Mouse (Mus musculus) neural tube, embryonic 11.5 days (tissue): Measurements from ENCODE around the gene a. TPM values are rescaled to one million over a fixed set of nuclear protein-coding genes. Genes with fewer than 3 reads are reported as not detected.
"Not testable (repeated sequence)": the region's sequence is repeated elsewhere in the genome, so short reads cannot be mapped to it uniquely, and the experiment has no call there.

Experiments
- ATAC-seq: fragments of 200-750 bp; cut with Nextera tagmentation; 2 replicates; pipeline ENCODE4 v1.8.0; 2017; ENCODE audit warnings: moderate number of reproducible peaks, mild to moderate bottlenecking, moderate TSS enrichment, moderate library complexity; ENCODE audit not compliant: insufficient read depth, low FRiP score, low TSS enrichment
- DNase-seq: peaks from one replicate; pipeline ENCODE4 v3.0.0-alpha.2; 2015; ENCODE audit warnings: low spot score
- H3K27ac ChIP-seq: fragments of 300-500 bp; sonication (generic); 2 replicates; pipeline ENCODE4 v1.5.1; 2014; ENCODE audit warnings: low read depth, mild to moderate bottlenecking, low read length
- H3K27me3 ChIP-seq: fragments of 300-500 bp; sonication (generic); 2 replicates; pipeline ENCODE4 v1.6.1; 2014; ENCODE audit warnings: mild to moderate bottlenecking, low read length, mixed read lengths; ENCODE audit not compliant: control insufficient read depth, insufficient read depth
- H3K36me3 ChIP-seq: fragments of 300-500 bp; sonication (generic); 2 replicates; pipeline ENCODE4 v1.6.1; 2014; ENCODE audit warnings: mild to moderate bottlenecking, low read length, moderate library complexity, mixed read lengths; ENCODE audit not compliant: control insufficient read depth, insufficient read depth
- H3K4me1 ChIP-seq: fragments of 300-500 bp; sonication (generic); 2 replicates; pipeline ENCODE4 v1.6.1; 2014; ENCODE audit warnings: low read length, mixed read lengths; ENCODE audit not compliant: control insufficient read depth, insufficient read depth
- H3K4me2 ChIP-seq: fragments of 300-500 bp; sonication (generic); 2 replicates; pipeline ENCODE4 v1.6.1; 2014; ENCODE audit warnings: low read depth, mild to moderate bottlenecking, moderate library complexity
- H3K4me3 ChIP-seq: fragments of 300-500 bp; sonication (generic); 2 replicates; pipeline ENCODE4 v1.5.1; 2014; ENCODE audit warnings: low read depth, low read length
- H3K9ac ChIP-seq: fragments of 300-500 bp; sonication (generic); 2 replicates; pipeline ENCODE4 v1.6.1; 2014; ENCODE audit warnings: mild to moderate bottlenecking, low read length
- H3K9me3 ChIP-seq: fragments of 300-500 bp; sonication (generic); 2 replicates; pipeline ENCODE4 v1.6.1; 2016; ENCODE audit warnings: low read length; ENCODE audit not compliant: control insufficient read depth
- whole genome bisulfite sequencing: fragments of 180-500 bp; shearing (Covaris S2); extraction: QIAGEN DNeasy Blood & Tissue Kit; methylation state at CpG from one replicate; pipeline ENCODE4 v1.1.7; 2014; 5-methylcytosine and 5-hydroxymethylcytosine counted together
- polyA plus RNA-seq: library from polyadenylated mRNA; unstranded; fragments of >200 nt; fragmentation: Nextera tagmentation; extraction: Ambion mirVana; gene quantifications from 2 replicates; pipeline ENCODE4 v1.2.1, GENCODE M21; 2014

a gene
- polyA plus RNA-seq, 1 experiment from 2014 or later = 1.2 TPM

GRCm38 (mm10) chr2:154992083-154992482 is 200.9 kb downstream of the a start:
- WGBS = 88% methylated on average over 5 of the region's 5 CpGs
- H3K36me3 ChIP-seq = no peaks in the 10 kb centered on the region
- H3K4me1 ChIP-seq = no peaks in the 10 kb centered on the region
- H3K27me3 ChIP-seq = no peaks in the 10 kb centered on the region
- no peak overlapping the region for H3K4me3 ChIP-seq
- no peaks in the 10 kb centered on the region for H3K9me3 ChIP-seq
- H3K27ac ChIP-seq = no peak overlapping the region
- no peak overlapping the region for H3K9ac ChIP-seq
- ATAC-seq = no peak
- no peak for DNase-seq
- H3K4me2 ChIP-seq = no peak overlapping the region

GRCm38 (mm10) chr2:155005491-155005890 is 214.3 kb downstream of the a start:
- 89% methylated on average over 11 of the region's 11 CpGs for WGBS
- Histone ChIP-seq H3K4me3 (no peak overlapping the region), H3K4me1 (no peaks in the 10 kb centered on the region), H3K27me3 (no peaks in the 10 kb centered on the region), H3K9me3 (no peaks in the 10 kb centered on the region), H3K36me3 (no peaks in the 10 kb centered on the region), H3K27ac (no peak overlapping the region), H3K9ac (no peak overlapping the region), H3K4me2 (no peak overlapping the region)
- no peak for DNase-seq
- ATAC-seq = no peak

DNA sequence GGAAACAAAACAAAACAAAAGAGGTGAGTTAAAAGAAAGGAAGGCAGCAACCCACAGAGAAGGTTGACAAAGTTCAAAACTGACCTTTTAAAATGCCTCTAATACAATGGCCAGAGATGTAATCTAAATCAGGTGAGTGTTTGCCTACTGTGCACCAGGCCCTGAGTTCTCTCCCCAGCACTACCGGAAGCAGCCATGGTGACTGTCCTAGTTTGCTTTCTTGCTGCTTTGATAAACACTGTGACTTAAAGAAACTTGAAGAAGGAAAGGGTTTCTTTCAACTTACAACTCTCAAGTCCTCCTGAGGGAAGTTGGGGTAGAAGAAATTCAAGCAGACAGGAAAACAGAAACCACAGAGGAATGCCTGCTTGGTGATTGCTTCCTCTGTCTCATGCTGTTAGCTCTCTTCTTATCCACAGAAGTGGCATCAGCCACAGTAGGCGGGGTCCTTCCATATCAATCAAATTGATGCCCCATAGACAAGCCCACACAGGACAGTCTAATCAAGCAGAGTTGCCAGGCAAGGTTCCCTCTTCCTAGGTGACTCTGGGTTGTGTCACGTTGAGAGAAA is 220.0 kb downstream of the a start:
- no peaks in the 10 kb centered on the region for H3K27me3 ChIP-seq
- ATAC-seq = no peak
- no peaks in the 10 kb centered on the region for H3K4me1 ChIP-seq
- no peaks in the 10 kb centered on the region for H3K36me3 ChIP-seq
- no peak for DNase-seq
- H3K4me2 ChIP-seq = no peak overlapping the region
- no peaks in the 10 kb centered on the region for H3K9me3 ChIP-seq
- WGBS = 55% methylated on average over 3 of the region's 3 CpGs
- no peak overlapping the region for H3K9ac ChIP-seq
- H3K4me3 ChIP-seq = no peak overlapping the region
- no peak overlapping the region for H3K27ac ChIP-seq

DNA sequence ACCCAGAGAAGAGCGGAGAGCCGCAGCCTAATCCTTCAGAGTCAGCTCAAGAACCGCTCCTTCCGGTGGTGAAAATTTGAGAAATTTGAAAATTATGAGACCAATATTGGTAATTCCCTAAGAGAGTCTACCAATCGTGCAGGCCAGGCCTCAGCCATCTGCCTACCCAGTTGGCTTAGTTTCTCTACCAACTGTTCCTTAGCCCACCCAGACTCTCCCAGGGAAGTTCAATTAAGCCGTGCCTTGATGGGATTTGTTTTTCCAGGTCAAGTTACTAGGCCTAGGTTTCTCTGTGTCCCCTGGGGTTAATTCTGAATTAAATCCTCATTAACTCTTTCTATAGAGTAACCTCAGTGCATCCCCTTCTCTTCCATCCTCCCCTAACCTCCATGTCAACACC is 221.8 kb downstream of the a start:
- no peaks in the 10 kb centered on the region for H3K36me3 ChIP-seq
- H3K9ac ChIP-seq = no peak overlapping the region
- no peaks in the 10 kb centered on the region for H3K4me1 ChIP-seq
- H3K27me3 ChIP-seq = no peaks in the 10 kb centered on the region
- no peak overlapping the region for H3K4me2 ChIP-seq
- DNase-seq = no peak
- H3K27ac ChIP-seq = no peak overlapping the region
- H3K4me3 ChIP-seq = no peak overlapping the region
- H3K9me3 ChIP-seq = no peaks in the 10 kb centered on the region
- 74% methylated on average over 6 of the region's 6 CpGs for WGBS
- no peak for ATAC-seq

- H3K27me3 ChIP-seq, H3K27ac ChIP-seq, ATAC-seq, DNase-seq, H3K36me3 ChIP-seq, H3K9ac ChIP-seq, H3K4me2 ChIP-seq, H3K4me3 ChIP-seq, H3K9me3 ChIP-seq, H3K4me1 ChIP-seq: not testable (repeated sequence)
- WGBS = 27% methylated on average over 6 of the region's 9 CpGs
Measured at GRCm38 (mm10) chr2:155016751-155017150, 225.5 kb downstream of the a start.

- Histone ChIP-seq H3K9ac (peak within 1 kb of the TSS; percentile 60), H3K27ac (peak within 1 kb of the TSS; percentile 58), H3K4me2 (peak within 1 kb of the TSS; percentile 79), H3K4me3 (peak within 1 kb of the TSS; percentile 37)
- not testable (repeated sequence) for H3K9me3 ChIP-seq, H3K4me1 ChIP-seq, DNase-seq, H3K36me3 ChIP-seq, ATAC-seq, H3K27me3 ChIP-seq
- 2% methylated on average over 23 of the region's 26 CpGs for WGBS
Measured at GRCm38 (mm10) chr2:155018251-155018755, 227.1 kb downstream of the a start, which contains the start of gene Gm14226. Gene Gm14226 (plus strand): TSS chr2:155018266.

DNA sequence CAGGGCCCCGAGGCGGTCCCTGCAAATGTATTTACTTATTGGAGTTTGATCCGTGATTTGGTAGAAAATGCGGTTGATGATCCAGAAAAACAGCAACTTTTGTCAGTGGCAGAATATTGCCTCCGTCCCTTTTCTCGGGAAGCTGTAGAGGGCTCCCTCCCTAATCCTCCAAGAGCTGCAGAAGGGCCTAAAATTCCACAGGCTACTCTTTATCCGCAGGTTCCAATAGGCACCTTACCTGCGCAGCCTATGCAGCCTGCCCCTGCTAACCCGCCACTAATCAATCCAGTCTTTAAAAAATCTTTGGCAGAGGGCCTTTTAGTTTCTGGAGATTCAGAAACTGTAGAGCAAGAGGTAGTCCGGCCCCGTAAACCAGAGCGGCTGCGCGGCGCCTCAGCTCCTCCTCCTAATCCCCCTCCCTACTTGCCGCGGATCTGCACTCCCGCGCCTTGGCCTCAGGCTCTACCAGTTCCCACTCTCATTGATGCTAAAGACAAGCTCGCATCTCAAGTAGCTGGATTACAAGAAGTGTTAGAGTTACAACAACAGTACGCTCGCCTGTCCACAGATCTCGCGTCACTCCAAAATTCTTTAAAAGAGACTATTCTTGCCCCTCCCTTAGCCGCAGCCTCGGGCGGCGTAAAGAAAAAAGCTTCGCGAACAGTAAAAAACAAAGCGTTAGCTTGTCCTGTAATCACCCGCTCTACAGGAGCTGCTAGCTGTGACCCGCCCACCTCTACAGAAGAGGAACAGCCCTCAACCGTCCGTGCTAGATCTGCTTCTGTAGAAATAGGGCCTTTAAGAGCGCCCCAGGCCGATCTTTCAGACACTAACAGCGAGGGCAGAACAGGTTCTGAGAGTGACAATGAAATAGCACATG is 227.8 kb downstream of the a start:
- Histone ChIP-seq H3K27me3 (no peaks in the 10 kb centered on the region), H3K4me3 (peak overlapping the region; percentile 37), H3K36me3 (no peaks in the 10 kb centered on the region), H3K9ac (peak overlapping the region; percentile 60), H3K4me2 (peak overlapping the region; percentile 79), H3K4me1 (no peaks in the 10 kb centered on the region), H3K9me3 (no peaks in the 10 kb centered on the region), H3K27ac (peak overlapping the region; percentile 58)
- under 1% methylated on average over 38 of the region's 38 CpGs for WGBS
- DNase-seq (peak; percentile 81), ATAC-seq (peak; percentile 92)

DNA sequence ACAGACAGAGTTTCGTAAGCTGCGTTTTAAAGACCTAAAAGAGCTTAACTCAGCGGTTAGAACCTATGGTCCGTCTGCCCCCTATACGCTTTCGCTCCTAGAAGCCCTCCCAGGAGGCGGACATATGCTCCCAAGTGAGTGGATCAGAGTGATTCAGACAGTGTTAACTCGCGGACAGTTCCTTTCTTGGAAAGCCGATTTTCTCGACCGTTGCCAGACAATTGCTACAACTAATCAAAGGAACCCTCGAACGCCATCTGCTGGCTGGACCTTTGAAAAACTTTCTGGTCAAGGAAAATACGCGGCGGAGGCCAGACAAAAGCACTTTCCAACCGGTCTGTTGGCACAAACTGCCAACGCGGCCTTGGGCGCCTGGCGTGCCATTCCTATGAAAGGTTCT is 228.5 kb downstream of the a start:
- Histone ChIP-seq H3K36me3 (no peaks in the 10 kb centered on the region), H3K4me1 (no peaks in the 10 kb centered on the region), H3K27ac (peak overlapping the region; percentile 58), H3K9me3 (no peaks in the 10 kb centered on the region), H3K4me3 (peak overlapping the region; percentile 37), H3K4me2 (peak overlapping the region; percentile 79), H3K9ac (peak overlapping the region; percentile 60), H3K27me3 (no peaks in the 10 kb centered on the region)
- ATAC-seq (peak; percentile 81), DNase-seq (peak; percentile 92)
- under 1% methylated on average over 22 of the region's 22 CpGs for WGBS
